Mouse (Mus musculus): ENCODE results near the gene Lce1m. TPM values are rescaled to one million over a fixed set of nuclear protein-coding genes. Genes with fewer than 3 reads are reported as not detected.

The Lce1m gene
- total and polyA plus RNA-seq, 2 experiments from 2014 or later = not detected

GRCm38 (mm10) chr3:93023411-93024184 is 4.7 kb upstream of the Lce1m start:
- Histone ChIP-seq H3K27me3 (ENCODE audit: control insufficient read depth, insufficient read depth, low read length) (no peaks in the 10 kb centered on the region), H3K4me3 (ENCODE audit: low read depth, low read length) (no peak overlapping the region), H3K9me3 (replicated peaks; ENCODE audit: control insufficient read depth, low read length) (no peaks in the 10 kb centered on the region), H3K4me2 (ENCODE audit: low read depth, low read length) (no peak overlapping the region), H3K4me1 (ENCODE audit: control insufficient read depth, insufficient read depth) (no peaks in the 10 kb centered on the region), H3K36me3 (replicated peaks; ENCODE audit: control insufficient read depth, insufficient read depth, low read length) (no peaks in the 10 kb centered on the region), H3K27ac (ENCODE audit: low read depth) (no peak overlapping the region), H3K9ac (replicated peaks; ENCODE audit: low read depth, low read length) (no peak overlapping the region)
- DNase-seq (ENCODE audit: low spot score) = no peak
- no peak for ATAC-seq (ENCODE audit: insufficient read depth, low read depth)
- TF ChIP-seq EP300 (IDR thresholded peaks at IDR 0.05; ENCODE audit: low read depth) = no peak
- no peak for TF ChIP-seq CTCF (IDR thresholded peaks at IDR 0.05; ENCODE audit: low read depth)
- WGBS = 66% methylated on average over 3 of the region's 3 CpGs

GRCm38 (mm10) chr3:93021171-93021570 is 2.3 kb upstream of the Lce1m start:
- no peak overlapping the region for H3K4me3 ChIP-seq (ENCODE audit: low read depth, low read length)
- TF ChIP-seq CTCF (IDR thresholded peaks at IDR 0.05; ENCODE audit: low read depth) (no peak), EP300 (IDR thresholded peaks at IDR 0.05; ENCODE audit: low read depth) (no peak)
- no peaks in the 10 kb centered on the region for H3K9me3 ChIP-seq (replicated peaks; ENCODE audit: control insufficient read depth, low read length)
- ATAC-seq (ENCODE audit: insufficient read depth, low read depth) (no peak), DNase-seq (ENCODE audit: low spot score) (no peak)
- H3K4me1 ChIP-seq (ENCODE audit: control insufficient read depth, insufficient read depth) = no peaks in the 10 kb centered on the region
- no peaks in the 10 kb centered on the region for H3K36me3 ChIP-seq (replicated peaks; ENCODE audit: control insufficient read depth, insufficient read depth, low read length)
- H3K9ac ChIP-seq (replicated peaks; ENCODE audit: low read depth, low read length) = no peak overlapping the region
- H3K27ac ChIP-seq (ENCODE audit: low read depth) = no peak overlapping the region
- H3K4me2 ChIP-seq (ENCODE audit: low read depth, low read length) = no peak overlapping the region
- WGBS = 78% methylated on average over 1 of the region's 1 CpGs
- H3K27me3 ChIP-seq (ENCODE audit: control insufficient read depth, insufficient read depth, low read length) = no peaks in the 10 kb centered on the region

- H3K36me3 ChIP-seq (replicated peaks; ENCODE audit: control insufficient read depth, insufficient read depth, low read length) = no peaks in the 10 kb centered on the region
- no peak within 1 kb of the TSS for H3K27ac ChIP-seq (ENCODE audit: low read depth)
- WGBS = 36% methylated on average over 4 of the region's 4 CpGs
- H3K4me1 ChIP-seq (ENCODE audit: control insufficient read depth, insufficient read depth) = no peaks in the 10 kb centered on the region
- no peak for TF ChIP-seq EP300 (IDR thresholded peaks at IDR 0.05; ENCODE audit: low read depth)
- TF ChIP-seq CTCF (IDR thresholded peaks at IDR 0.05; ENCODE audit: low read depth) = no peak
- peak within 1 kb of the TSS; percentile 58 for H3K4me3 ChIP-seq (ENCODE audit: low read depth, low read length)
- ATAC-seq (ENCODE audit: insufficient read depth, low read depth) (no peak), DNase-seq (ENCODE audit: low spot score) (no peak)
- H3K4me2 ChIP-seq (ENCODE audit: low read depth, low read length) = peak within 1 kb of the TSS; percentile 93
- H3K27me3 ChIP-seq (ENCODE audit: control insufficient read depth, insufficient read depth, low read length) = 0 out of 2 replicates have a peak, but pooled peaks cover 6% of the 10 kb centered on the region
- H3K9ac ChIP-seq (replicated peaks; ENCODE audit: low read depth, low read length) = peak within 1 kb of the TSS; percentile 9; the same call in 1 of the 2 replicates
- no peaks in the 10 kb centered on the region for H3K9me3 ChIP-seq (replicated peaks; ENCODE audit: control insufficient read depth, low read length)
Measured at GRCm38 (mm10) chr3:93015460-93016104, 3.3 kb downstream of the Lce1m start, which contains the start of gene Crct1. Gene Crct1 (minus strand): TSS chr3:93015687.

- Histone ChIP-seq H3K4me1 (ENCODE audit: control insufficient read depth, insufficient read depth) (no peaks in the 10 kb centered on the region), H3K27me3 (ENCODE audit: control insufficient read depth, insufficient read depth, low read length) (0 out of 2 replicates have a peak, but pooled peaks cover 6% of the 10 kb centered on the region), H3K9ac (replicated peaks; ENCODE audit: low read depth, low read length) (peak overlapping the region; percentile 9; the same call in 1 of the 2 replicates), H3K9me3 (replicated peaks; ENCODE audit: control insufficient read depth, low read length) (no peaks in the 10 kb centered on the region), H3K36me3 (replicated peaks; ENCODE audit: control insufficient read depth, insufficient read depth, low read length) (no peaks in the 10 kb centered on the region), H3K27ac (ENCODE audit: low read depth) (no peak overlapping the region), H3K4me2 (ENCODE audit: low read depth, low read length) (peak overlapping the region; percentile 93), H3K4me3 (ENCODE audit: low read depth, low read length) (peak overlapping the region; percentile 58)
- TF ChIP-seq EP300 (IDR thresholded peaks at IDR 0.05; ENCODE audit: low read depth) (no peak), CTCF (IDR thresholded peaks at IDR 0.05; ENCODE audit: low read depth) (no peak)
- 37% methylated on average over 5 of the region's 5 CpGs for WGBS
- DNase-seq (ENCODE audit: low spot score) = no peak
- no peak for ATAC-seq (ENCODE audit: insufficient read depth, low read depth)
Measured at GRCm38 (mm10) chr3:93014871-93015270, 4.0 kb downstream of the Lce1m start.

GRCm38 (mm10) chr3:93014378-93014801 is 4.5 kb downstream of the Lce1m start:
- H3K4me1 ChIP-seq (ENCODE audit: control insufficient read depth, insufficient read depth) = no peaks in the 10 kb centered on the region
- ATAC-seq (ENCODE audit: insufficient read depth, low read depth) (0 out of 2 replicates have a peak, but pooled peaks have one; percentile 39), DNase-seq (ENCODE audit: low spot score) (peak; percentile 14)
- no peak for TF ChIP-seq EP300 (IDR thresholded peaks at IDR 0.05; ENCODE audit: low read depth)
- no peak for TF ChIP-seq CTCF (IDR thresholded peaks at IDR 0.05; ENCODE audit: low read depth)
- H3K36me3 ChIP-seq (replicated peaks; ENCODE audit: control insufficient read depth, insufficient read depth, low read length) = no peaks in the 10 kb centered on the region
- no peak overlapping the region for H3K27ac ChIP-seq (ENCODE audit: low read depth)
- H3K4me3 ChIP-seq (ENCODE audit: low read depth, low read length) = peak overlapping the region; percentile 58
- H3K9ac ChIP-seq (replicated peaks; ENCODE audit: low read depth, low read length) = peak overlapping the region; percentile 9; the same call in 1 of the 2 replicates
- WGBS = 0% methylated on average over 24 of the region's 24 CpGs
- H3K9me3 ChIP-seq (replicated peaks; ENCODE audit: control insufficient read depth, low read length) = no peaks in the 10 kb centered on the region
- H3K4me2 ChIP-seq (ENCODE audit: low read depth, low read length) = peak overlapping the region; percentile 93
- H3K27me3 ChIP-seq (ENCODE audit: control insufficient read depth, insufficient read depth, low read length) = 0 out of 2 replicates have a peak, but pooled peaks cover 6% of the 10 kb centered on the region
